Mouse (Mus musculus): Measurements from ENCODE around the gene Timm44. TPM values are rescaled to one million over a fixed set of nuclear protein-coding genes. Genes with fewer than 3 reads are reported as not detected.
A peak's percentile ranks its signal among the peaks of the same experiment; 100 is the strongest.

Gene Timm44
- total and polyA plus RNA-seq, 3 experiments: 174 to 199 TPM; not detected in 1

GRCm38 (mm10) chr8:4312104-4312503, 36.4 kb upstream of the Timm44 start:
- Histone ChIP-seq H3K9me3 (replicated peaks; ENCODE audit: insufficient read depth, low read length) (no peaks in the 10 kb centered on the region), H3K36me3 (ENCODE audit: control insufficient read depth in 1 of 2, insufficient read depth in 2 of 2, low read length in 2 of 2) (peaks cover 38 to 54% of the 10 kb centered on the region in 2 experiments), H3K27ac (ENCODE audit: control insufficient read depth, low read depth, low read length) (no peak overlapping the region), H3K4me1 (ENCODE audit: control insufficient read depth in 1 of 2, insufficient read depth in 2 of 2, low read length in 2 of 2) (peaks cover 6 to 11% of the 10 kb centered on the region in 2 experiments; a peak in 3 of 4 replicates), H3K79me2 (ENCODE audit: control insufficient read depth, insufficient read depth, low read length, poor library complexity) (peaks cover 51% of the 10 kb centered on the region), H3K9ac (ENCODE audit: control insufficient read depth, low read depth, low read length, poor library complexity, severe bottlenecking) (no peak overlapping the region), H3K27me3 (ENCODE audit: control insufficient read depth in 1 of 2, insufficient read depth in 2 of 2, low read length in 2 of 2) (no peaks in the 10 kb centered on the region), H3K4me3 (ENCODE audit: control insufficient read depth in 1 of 2, insufficient read depth in 1 of 2, low read depth in 2 of 2, low read length in 2 of 2) (no peak overlapping the region)
- TF ChIP-seq ZKSCAN1 (IDR thresholded peaks at IDR 0.05; ENCODE audit: low read depth, low read length) (no peak), CHD2 (IDR thresholded peaks at IDR 0.05; ENCODE audit: low read length) (no peak), TBP (IDR thresholded peaks at IDR 0.05; ENCODE audit: low read depth, low read length) (no peak), ZMIZ1 (IDR thresholded peaks at IDR 0.05; ENCODE audit: low read depth, low read length) (no peak), TAL1 (IDR thresholded peaks at IDR 0.05; ENCODE audit: low read length) (no peak), USF1 (IDR thresholded peaks at IDR 0.05; ENCODE audit: low read depth, low read length) (no peak), EP300 (IDR thresholded peaks at IDR 0.05; ENCODE audit: low read depth in 1 of 2, low read length in 2 of 2) (no peak), ZC3H11A (IDR thresholded peaks at IDR 0.05; ENCODE audit: low read depth, low read length) (no peak), MXI1 (IDR thresholded peaks at IDR 0.05; ENCODE audit: low read depth, low read length) (no peak), POLR2AphosphoS2 (IDR thresholded peaks at IDR 0.05; ENCODE audit: low read length) (no peak), MYC (IDR thresholded peaks at IDR 0.05; ENCODE audit: low read depth, low read length) (no peak), MAX (IDR thresholded peaks at IDR 0.05; ENCODE audit: low read length) (no peak), CTCF (IDR thresholded peaks at IDR 0.05 in 2 of 3, conservative IDR thresholded peaks at IDR 0.05 in 1 of 3; ENCODE audit: control insufficient read depth in 1 of 3, insufficient read depth in 1 of 3, low read depth in 2 of 3, low read length in 3 of 3, poor library complexity in 1 of 3, severe bottlenecking in 1 of 3) (no peak), NRF1 (IDR thresholded peaks at IDR 0.05; ENCODE audit: insufficient read depth, low read depth, low read length, poor library complexity, severe bottlenecking) (no peak), BHLHE40 (IDR thresholded peaks at IDR 0.05; ENCODE audit: borderline replicate concordance, low read depth, low read length) (no peak), CHD1 (IDR thresholded peaks at IDR 0.05; ENCODE audit: low read depth, low read length) (no peak), SIN3A (IDR thresholded peaks at IDR 0.05; ENCODE audit: low read length) (no peak), POLR2AphosphoS5 (IDR thresholded peaks at IDR 0.05; ENCODE audit: borderline replicate concordance, low read depth, low read length) (no peak), ZNF384 (IDR thresholded peaks at IDR 0.05; ENCODE audit: low read depth, low read length) (no peak), USF2 (IDR thresholded peaks at IDR 0.05; ENCODE audit: borderline replicate concordance in 1 of 2, insufficient read depth in 1 of 2, low read depth in 1 of 2, low read length in 2 of 2) (no peak)
- no peak for DNase-seq (ENCODE audit: low read depth, low spot score)

GRCm38 (mm10) chr8:4305838-4306237, 30.1 kb upstream of the Timm44 start:
- Histone ChIP-seq H3K27ac (ENCODE audit: control insufficient read depth, low read depth, low read length) (peak overlapping the region; percentile 89), H3K4me1 (ENCODE audit: control insufficient read depth in 1 of 2, insufficient read depth in 2 of 2, low read length in 2 of 2) (peaks cover 34 to 40% of the 10 kb centered on the region in 2 experiments), H3K4me3 (ENCODE audit: control insufficient read depth in 1 of 2, insufficient read depth in 1 of 2, low read depth in 2 of 2, low read length in 2 of 2) (no peak overlapping the region), H3K36me3 (ENCODE audit: control insufficient read depth in 1 of 2, insufficient read depth in 2 of 2, low read length in 2 of 2) (peaks cover 58 to 59% of the 10 kb centered on the region in 2 experiments), H3K79me2 (ENCODE audit: control insufficient read depth, insufficient read depth, low read length, poor library complexity) (peaks cover 17% of the 10 kb centered on the region), H3K27me3 (ENCODE audit: control insufficient read depth in 1 of 2, insufficient read depth in 2 of 2, low read length in 2 of 2) (no peaks in the 10 kb centered on the region), H3K9me3 (replicated peaks; ENCODE audit: insufficient read depth, low read length) (no peaks in the 10 kb centered on the region), H3K9ac (ENCODE audit: control insufficient read depth, low read depth, low read length, poor library complexity, severe bottlenecking) (no peak overlapping the region)
- peak; percentile 84 for DNase-seq (ENCODE audit: low read depth, low spot score)
- TF ChIP-seq ZKSCAN1 (IDR thresholded peaks at IDR 0.05; ENCODE audit: low read depth, low read length): no peak
- peak; percentile 54; the same call in 1 of the 2 replicates for TF ChIP-seq MEF2A (IDR thresholded peaks at IDR 0.05; ENCODE audit: extremely low read depth, insufficient replicate concordance, low read depth, low read length, poor library complexity, severe bottlenecking)
- TF ChIP-seq MYC (IDR thresholded peaks at IDR 0.05; ENCODE audit: low read depth, low read length): peak; percentile 62; the same call in 1 of the 2 replicates
- no peak for TF ChIP-seq ZNF384 (IDR thresholded peaks at IDR 0.05; ENCODE audit: low read depth, low read length)
- no peak for TF ChIP-seq POLR2AphosphoS2 (IDR thresholded peaks at IDR 0.05; ENCODE audit: low read length)
- TF ChIP-seq CTCF (IDR thresholded peaks at IDR 0.05 in 2 of 3, conservative IDR thresholded peaks at IDR 0.05 in 1 of 3; ENCODE audit: control insufficient read depth in 1 of 3, insufficient read depth in 1 of 3, low read depth in 2 of 3, low read length in 3 of 3, poor library complexity in 1 of 3, severe bottlenecking in 1 of 3): no peak
- TF ChIP-seq NRF1 (IDR thresholded peaks at IDR 0.05; ENCODE audit: insufficient read depth, low read depth, low read length, poor library complexity, severe bottlenecking): no peak
- TF ChIP-seq RAD21 (IDR thresholded peaks at IDR 0.05; ENCODE audit: low read depth, low read length): no peak
- TF ChIP-seq E2F4 (IDR thresholded peaks at IDR 0.05; ENCODE audit: borderline replicate concordance, low read depth, low read length): no peak
- TF ChIP-seq POLR2A (IDR thresholded peaks at IDR 0.05; ENCODE audit: control insufficient read depth in 1 of 2, insufficient read depth in 1 of 2, low read depth in 1 of 2, low read length in 2 of 2, poor library complexity in 1 of 2): no peak
- TF ChIP-seq BHLHE40 (IDR thresholded peaks at IDR 0.05; ENCODE audit: borderline replicate concordance, low read depth, low read length): peak; percentile 41; the same call in 1 of the 2 replicates
- TF ChIP-seq HCFC1 (IDR thresholded peaks at IDR 0.05; ENCODE audit: low read depth, low read length): peak; percentile 47; the same call in 1 of the 2 replicates
- TF ChIP-seq USF2 (IDR thresholded peaks at IDR 0.05; ENCODE audit: borderline replicate concordance in 1 of 2, insufficient read depth in 1 of 2, low read depth in 1 of 2, low read length in 2 of 2): no peak
- peak; percentile 93 for TF ChIP-seq GATA1 (IDR thresholded peaks at IDR 0.05; ENCODE audit: low read depth, low read length)
- no peak for TF ChIP-seq JUND (IDR thresholded peaks at IDR 0.05; ENCODE audit: low read depth, low read length)
- TF ChIP-seq MAZ (IDR thresholded peaks at IDR 0.05; ENCODE audit: low read depth, low read length): no peak
- TF ChIP-seq TCF12 (IDR thresholded peaks at IDR 0.05; ENCODE audit: low read depth, low read length): peak; percentile 73
- peak; percentile 73 to 79 for TF ChIP-seq EP300 (IDR thresholded peaks at IDR 0.05; ENCODE audit: low read depth in 1 of 2, low read length in 2 of 2)
